Mouse (Mus musculus) c-Kit-negative CD71-positive TER-119-positive erythroid progenitor cells, embryonic 14.5 days (primary cell): ENCODE data around the gene Plekha6.

Experiments used
- DNase-seq: peaks from one replicate; pipeline ENCODE4 v3.0.0-alpha.2; 2013; ENCODE audit warnings: low read depth, low spot score

Plekha6 gene

DNA sequence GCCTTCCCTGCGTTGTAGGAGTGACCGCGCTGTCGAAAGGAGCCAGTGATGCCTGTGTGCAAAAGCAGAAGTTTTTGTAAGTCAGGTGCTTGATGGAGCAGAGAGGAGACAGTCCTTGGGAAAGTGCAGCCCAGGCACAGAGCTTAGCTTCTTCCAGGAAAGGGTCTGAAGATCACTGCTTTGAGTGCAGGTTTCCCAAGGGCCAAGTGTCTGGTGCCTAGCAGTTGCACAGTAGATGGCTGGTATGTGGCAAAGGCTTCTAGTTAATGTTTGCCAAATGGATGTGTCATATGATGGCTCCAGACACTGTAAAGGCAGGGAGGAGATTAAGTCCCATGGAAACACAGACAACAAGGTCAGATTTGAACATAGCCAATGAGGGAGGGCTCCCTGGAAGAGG, 49.9 kb downstream of the Plekha6 start:
- DNase-seq = no peak

GRCm38 (mm10) chr1:133214672-133215359, 50.8 kb downstream of the Plekha6 start:
- no peak for DNase-seq

- no peak for DNase-seq
These were observed 51.3 kb downstream of the Plekha6 start for GRCm38 (mm10) chr1:133215360-133215700.

- no peak for DNase-seq
These were observed 51.7 kb downstream of the Plekha6 start for GRCm38 (mm10) chr1:133215753-133216152.

- no peak for DNase-seq
These were observed 53.0 kb downstream of the Plekha6 start for GRCm38 (mm10) chr1:133217031-133217430.

DNA sequence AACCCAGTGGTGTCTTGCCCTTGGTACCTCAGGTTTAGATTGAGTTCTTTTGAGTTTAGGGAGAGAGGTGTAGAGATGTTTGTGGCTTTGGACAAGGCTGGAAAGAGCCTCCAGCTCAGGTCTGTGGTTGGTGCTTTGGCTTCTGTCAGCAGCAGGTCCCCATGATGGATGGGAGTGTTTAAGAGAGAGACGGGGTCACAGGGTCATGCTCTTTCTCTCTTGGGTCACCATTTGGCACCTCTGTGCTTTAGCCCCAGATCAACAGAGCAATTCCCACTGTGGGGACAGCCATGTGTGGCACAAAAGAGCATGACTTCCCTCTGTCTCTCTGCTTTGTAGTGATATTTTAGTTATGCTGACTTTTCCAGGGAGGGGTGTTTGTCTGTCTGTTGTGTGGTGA, 55.1 kb downstream of the Plekha6 start:
- no peak for DNase-seq

- no peak for DNase-seq
These were observed 57.4 kb downstream of the Plekha6 start for GRCm38 (mm10) chr1:133221459-133221858.

DNA sequence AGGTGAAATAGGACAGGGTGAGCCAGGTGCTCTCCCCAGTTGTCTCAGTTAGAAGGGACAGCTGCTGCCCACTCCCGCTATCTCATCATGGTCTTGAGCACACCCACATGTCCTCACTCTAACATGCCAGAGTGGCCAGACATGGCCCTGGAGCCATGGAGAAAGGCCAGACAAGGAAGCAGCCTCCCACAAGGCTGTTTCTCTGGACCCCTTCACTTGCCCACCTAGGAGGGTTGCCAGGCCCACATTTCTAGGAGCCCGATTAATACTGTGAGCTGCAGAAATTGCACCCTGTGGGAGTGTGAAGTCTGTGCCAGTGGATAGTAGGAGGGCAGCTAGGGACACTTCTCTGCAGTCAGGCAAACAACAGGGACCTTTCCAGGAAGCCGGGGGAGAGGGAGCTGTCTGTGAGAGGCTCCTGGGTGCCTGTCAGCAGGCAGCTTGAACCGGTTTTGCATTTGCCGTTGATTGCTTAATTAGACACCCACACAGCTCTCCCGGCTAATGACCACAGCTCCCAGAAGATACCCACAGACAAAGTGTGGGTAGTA, 58.5 kb downstream of the Plekha6 start:
- DNase-seq = no peak

DNA sequence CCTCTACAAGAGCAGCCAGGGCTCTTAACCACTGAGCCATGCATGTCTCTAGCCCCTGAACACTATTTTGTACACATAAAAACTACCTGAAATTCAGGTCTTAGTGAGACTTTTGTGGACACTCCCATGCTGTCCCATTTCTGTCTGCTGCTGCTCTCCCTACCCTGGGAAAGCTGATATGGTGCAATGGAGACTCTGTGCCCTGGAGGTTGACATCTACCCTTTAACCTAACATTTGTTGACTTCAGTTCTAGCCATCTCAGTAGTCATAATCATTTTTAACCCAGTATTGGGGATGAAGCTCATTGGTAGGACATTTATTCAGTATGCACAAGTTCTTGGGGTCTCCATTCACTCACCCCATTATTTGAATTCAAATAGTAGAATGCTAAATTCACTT, 60.7 kb downstream of the Plekha6 start:
- no peak for DNase-seq

DNA sequence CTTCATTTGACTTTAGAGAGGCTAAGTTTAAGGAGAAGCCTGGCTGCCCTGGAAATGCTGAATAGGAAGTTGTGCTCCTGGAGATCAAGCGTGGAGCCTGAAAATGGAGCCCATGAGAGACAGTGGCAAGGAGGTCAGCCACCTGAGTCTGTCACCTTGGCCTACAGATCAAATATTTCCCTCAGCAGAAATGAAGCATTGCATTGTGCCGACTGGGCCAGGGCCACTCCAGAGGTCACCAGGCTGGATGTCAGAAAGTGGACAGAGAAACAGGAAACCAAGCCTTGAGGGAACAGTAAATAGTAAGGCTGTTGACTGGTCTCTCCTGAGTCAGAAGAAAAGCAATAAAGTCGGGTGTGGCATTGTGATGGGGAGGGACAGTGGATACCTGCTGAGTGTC, 61.1 kb downstream of the Plekha6 start:
- no peak for DNase-seq

- no peak for DNase-seq
These were observed 61.6 kb downstream of the Plekha6 start for GRCm38 (mm10) chr1:133225561-133225960.

DNA sequence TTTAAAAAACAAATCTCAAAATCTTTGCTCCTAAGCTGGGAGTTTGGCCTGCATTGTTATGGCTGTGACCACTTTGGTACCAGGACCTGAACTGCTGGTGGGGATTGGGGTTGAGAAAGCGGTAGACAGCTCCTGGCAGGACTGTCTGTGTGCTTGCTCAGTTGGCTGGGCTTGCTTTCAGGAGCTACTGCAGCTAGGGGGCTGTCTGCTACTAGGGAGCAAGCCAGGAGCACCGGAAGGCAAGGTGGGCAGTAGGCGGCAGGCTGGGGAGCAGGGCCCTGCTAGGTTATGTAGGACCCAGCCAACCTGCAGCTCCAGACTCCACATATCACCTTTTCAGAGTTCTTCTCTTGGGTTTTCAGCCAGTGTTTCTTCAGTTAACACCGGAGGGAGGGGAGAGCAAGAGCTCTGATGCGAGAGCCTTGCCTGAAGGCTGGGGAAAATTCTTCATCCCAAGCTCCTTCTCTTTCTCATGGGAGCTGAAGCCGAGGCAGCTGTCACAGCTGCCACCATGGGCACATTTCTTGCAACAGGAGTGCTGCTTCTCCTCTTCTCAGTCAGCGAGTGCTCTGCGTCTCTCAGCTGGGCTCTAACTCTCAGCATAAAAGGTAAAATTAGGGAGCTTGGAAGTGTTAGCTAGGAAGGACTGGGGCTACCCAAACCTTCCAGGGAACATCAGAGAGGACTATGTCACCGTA, 62.1 kb downstream of the Plekha6 start:
- no peak for DNase-seq

- DNase-seq = no peak
These were observed 62.9 kb downstream of the Plekha6 start for GRCm38 (mm10) chr1:133226928-133227327.

GRCm38 (mm10) chr1:133227378-133227777, 63.4 kb downstream of the Plekha6 start:
- DNase-seq = no peak

GRCm38 (mm10) chr1:133228809-133229487, 64.9 kb downstream of the Plekha6 start:
- DNase-seq = no peak

GRCm38 (mm10) chr1:133231523-133232193, 67.6 kb downstream of the Plekha6 start:
- no peak for DNase-seq

GRCm38 (mm10) chr1:133235909-133236308, 71.9 kb downstream of the Plekha6 start:
- DNase-seq = no peak

GRCm38 (mm10) chr1:133236693-133237440, 72.9 kb downstream of the Plekha6 start:
- no peak for DNase-seq

DNA sequence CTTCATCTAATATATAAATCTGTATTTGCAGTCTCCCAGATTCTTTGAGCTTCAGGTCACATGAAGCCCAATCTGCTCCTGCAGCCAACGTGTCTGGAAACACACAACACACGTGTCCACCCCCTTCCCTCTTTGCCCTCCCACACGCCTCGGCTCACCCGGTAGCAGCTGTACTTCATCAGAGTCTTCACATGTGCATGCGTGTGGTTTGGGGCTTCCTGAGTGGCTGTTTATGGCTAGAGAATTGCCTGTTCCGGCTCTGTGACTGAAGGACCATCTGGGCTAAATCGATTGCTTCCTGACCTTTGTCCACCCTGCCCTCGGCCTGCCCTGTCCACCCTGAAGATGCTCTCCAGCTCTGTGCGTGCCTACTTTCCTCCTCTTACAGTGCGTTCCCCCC, 73.7 kb downstream of the Plekha6 start:
- no peak for DNase-seq

GRCm38 (mm10) chr1:133239121-133239812, 75.3 kb downstream of the Plekha6 start:
- DNase-seq = no peak

DNA sequence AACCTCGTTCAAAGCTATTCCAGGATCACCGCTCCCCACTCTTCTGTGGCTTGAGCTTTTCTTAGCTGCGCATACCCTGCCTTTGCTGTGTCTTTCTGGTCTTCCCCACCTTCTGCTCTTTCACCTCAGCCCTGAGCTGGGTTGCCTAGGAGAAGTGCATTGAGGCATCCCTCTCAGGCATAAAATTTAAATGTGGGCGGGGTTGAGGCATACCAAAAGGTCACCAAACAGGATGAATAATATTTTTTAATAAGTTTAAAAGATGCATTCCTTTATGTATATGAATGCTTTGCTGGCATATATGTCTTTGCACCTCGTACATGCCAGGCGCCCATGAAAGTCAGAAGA, 75.8 kb downstream of the Plekha6 start:
- no peak for DNase-seq
